Mouse (Mus musculus) heart, postnatal 0 days (tissue): ENCODE measurements around the gene Spin2c. TPM values are rescaled to one million over a fixed set of nuclear protein-coding genes. Genes with fewer than 3 reads are reported as not detected.
A peak's percentile ranks its signal among the peaks of the same experiment; 100 is the strongest.

Experiments used
- ATAC-seq: fragments of 200-750 bp; cut with Nextera tagmentation; 2 replicates; pipeline ENCODE4 v1.8.0; 2017; ENCODE audit warnings: low read depth, moderate number of reproducible peaks, moderate library complexity; ENCODE audit not compliant: insufficient read depth
- DNase-seq: peaks from one replicate; pipeline ENCODE4 v3.0.0-alpha.2; 2016; ENCODE audit warnings: low spot score
- H3K27ac ChIP-seq: fragments of 300-500 bp; sonication (generic); 2 replicates; pipeline ENCODE4 v1.5.1; 2014; ENCODE audit warnings: low read depth, mild to moderate bottlenecking
- H3K27me3 ChIP-seq: fragments of 300-500 bp; sonication (generic); 2 replicates; pipeline ENCODE4 v1.6.1; 2014; ENCODE audit warnings: low read length, mixed read lengths; ENCODE audit not compliant: control insufficient read depth, insufficient read depth
- H3K36me3 ChIP-seq: fragments of 300-500 bp; sonication (generic); replicated peaks from 2 replicates; pipeline ENCODE4 v1.6.1; 2014; ENCODE audit warnings: low read length, mixed read lengths; ENCODE audit not compliant: control insufficient read depth, insufficient read depth
- H3K4me1 ChIP-seq: fragments of 300-500 bp; sonication (generic); 2 replicates; pipeline ENCODE4 v1.6.1; 2014; ENCODE audit warnings: antibody characterized with exemption; ENCODE audit not compliant: control insufficient read depth, insufficient read depth
- H3K4me2 ChIP-seq: fragments of 300-500 bp; sonication (generic); 2 replicates; pipeline ENCODE4 v1.6.1; 2014; ENCODE audit warnings: low read depth, mild to moderate bottlenecking, low read length, moderate library complexity
- H3K4me3 ChIP-seq: fragments of 300-500 bp; sonication (generic); 2 replicates; pipeline ENCODE4 v1.5.1; 2014; ENCODE audit warnings: low read depth, low read length
- H3K9ac ChIP-seq: fragments of 300-500 bp; sonication (generic); replicated peaks from 2 replicates; pipeline ENCODE4 v1.6.1; 2014; ENCODE audit warnings: low read depth, low read length, mixed read lengths
- H3K9me3 ChIP-seq: fragments of 300-500 bp; sonication (generic); replicated peaks from 2 replicates; pipeline ENCODE4 v1.6.1; 2016; ENCODE audit warnings: low read length; ENCODE audit not compliant: control insufficient read depth
- CTCF ChIP-seq: IDR thresholded peaks from 2 replicates; pipeline ENCODE4 v1.5.1; 2016; ENCODE audit warnings: antibody characterized with exemption, control low read depth, low read depth
- EP300 ChIP-seq: IDR thresholded peaks from 2 replicates; pipeline ENCODE4 v1.6.1; 2016; ENCODE audit warnings: antibody characterized with exemption, low read depth
- WGBS: fragments of 180-500 bp; shearing (Covaris S2); extraction: QIAGEN DNeasy Blood & Tissue Kit; methylation state at CpG from one replicate; pipeline ENCODE4 v1.1.7; 2014; 5-methylcytosine and 5-hydroxymethylcytosine counted together
- polyA plus RNA-seq: library from polyadenylated mRNA; unstranded; fragments of >200 nt; fragmentation: Nextera tagmentation; extraction: Ambion mirVana; gene quantifications from 2 replicates; pipeline ENCODE4 v1.2.1, GENCODE M21; 2015
- total RNA-seq: library from RNA; depleted of rRNA; stranded (reverse); fragments of >200 nt; gene quantifications from 2 replicates; pipeline ENCODE4 v1.2.3, GENCODE M21; 2014; ENCODE audit warnings: low replicate concordance; rRNA removed

Gene Spin2c
- 0.54 and 2.4 TPM in 2 replicates for total RNA-seq
- 2.0 and 2.4 TPM in 2 replicates for polyA plus RNA-seq

- H3K4me1 ChIP-seq, result no peaks in the 10 kb centered on the region
- 14% methylated on average over 21 of the region's 23 CpGs for WGBS
- no peaks in the 10 kb centered on the region for H3K36me3 ChIP-seq
- no peaks in the 10 kb centered on the region for H3K9me3 ChIP-seq
- TF ChIP-seq EP300 (no peak), CTCF (no peak)
- H3K4me2 ChIP-seq, result peak within 1 kb of the TSS; percentile 74
- no peaks in the 10 kb centered on the region for H3K27me3 ChIP-seq
- H3K9ac ChIP-seq, result peak within 1 kb of the TSS; percentile 9; the same call in 1 of the 2 replicates
- H3K4me3 ChIP-seq, result peak within 1 kb of the TSS; percentile 50
- H3K27ac ChIP-seq, result no peak within 1 kb of the TSS
- DNase-seq (peak; percentile 35), ATAC-seq (peak; percentile 64)
Measured at GRCm38 (mm10) chrX:153831951-153832561, at the start of gene Spin2c. Spin2c (plus strand) TSS chrX:153832225.

DNA sequence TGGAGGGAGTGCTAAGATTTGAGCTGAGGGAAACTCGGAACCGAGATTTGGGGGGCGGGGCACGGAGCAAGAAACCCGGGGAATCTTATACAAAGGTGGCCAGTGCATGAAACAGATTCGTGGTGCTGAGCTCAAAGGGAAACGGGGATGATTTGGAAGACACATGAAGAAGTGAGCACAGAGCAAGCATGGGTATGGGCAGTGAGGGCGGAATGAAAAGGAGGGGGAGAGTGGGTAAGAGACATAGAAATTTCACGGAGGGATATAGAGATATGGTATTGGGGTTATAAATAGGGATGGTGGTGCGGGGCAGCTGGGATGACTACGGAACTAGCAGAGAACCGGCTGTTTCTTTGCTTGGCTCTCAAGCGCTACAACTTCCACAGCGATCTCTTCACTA is 581 bp downstream of the Spin2c start:
- H3K27ac ChIP-seq, result no peak overlapping the region
- 0 out of 2 replicates have a peak overlapping the region, but pooled peaks have one; percentile 9 for H3K9ac ChIP-seq
- H3K36me3 ChIP-seq, result no peaks in the 10 kb centered on the region
- DNase-seq (no peak), ATAC-seq (no peak)
- TF ChIP-seq CTCF, result no peak
- TF ChIP-seq EP300, result no peak
- H3K27me3 ChIP-seq, result no peaks in the 10 kb centered on the region
- H3K4me1 ChIP-seq, result no peaks in the 10 kb centered on the region
- H3K4me2 ChIP-seq, result peak overlapping the region; percentile 74
- WGBS, result 27% methylated on average over 14 of the region's 14 CpGs
- H3K9me3 ChIP-seq, result no peaks in the 10 kb centered on the region
- peak overlapping the region; percentile 50 for H3K4me3 ChIP-seq

Other genes with a start within 250 kb of the Spin2c start
- gene Kctd12b, start 135.8 kb upstream of the Spin2c start, total RNA-seq, result 7.8 and 16.2 TPM in 2 replicates
- gene Kctd12b, start 135.8 kb upstream of the Spin2c start, polyA plus RNA-seq, result 6.2 and 6.4 TPM in 2 replicates
- 40.6 and 41.4 TPM in 2 replicates for gene Nbdy, start 108.6 kb upstream of the Spin2c start, total RNA-seq
- 77.2 and 82.3 TPM in 2 replicates for gene Nbdy, start 108.6 kb upstream of the Spin2c start, polyA plus RNA-seq
- not detected in 2 replicates for gene Samt1, start 180.4 kb downstream of the Spin2c start, total RNA-seq
- not detected in 2 replicates for gene Samt1, start 180.4 kb downstream of the Spin2c start, polyA plus RNA-seq
- not detected in 2 replicates for gene 4921511M17Rik, start 201.6 kb downstream of the Spin2c start, total RNA-seq
- not detected in 2 replicates for gene 4921511M17Rik, start 201.6 kb downstream of the Spin2c start, polyA plus RNA-seq
- not detected in 2 replicates for gene Gm10057, start 222.8 kb downstream of the Spin2c start, total RNA-seq
- not detected in 2 replicates for gene Gm10057, start 222.8 kb downstream of the Spin2c start, polyA plus RNA-seq